Mouse (Mus musculus) thymus, adult 2 months (tissue): ENCODE data around the gene Mrpl38. TPM values are rescaled to one million over a fixed set of nuclear protein-coding genes. Genes with fewer than 3 reads are reported as not detected.

Source experiments
- DNase-seq: peaks from one replicate; pipeline ENCODE4 v3.0.0; 2021
- H3K27ac ChIP-seq: fragments of 200-500 bp; 2 replicates; pipeline ENCODE4 v1.5.1; 2012; ENCODE audit warnings: low read length, control low read depth; ENCODE audit not compliant: control insufficient read depth, insufficient read depth
- H3K27me3 ChIP-seq: fragments of 200-500 bp; 2 replicates; pipeline ENCODE4 v1.6.1; 2012; ENCODE audit warnings: mild to moderate bottlenecking, low read length, moderate library complexity, mixed read lengths; ENCODE audit not compliant: control insufficient read depth, insufficient read depth
- H3K36me3 ChIP-seq: fragments of 200-500 bp; 2 replicates; pipeline ENCODE4 v1.6.1; 2012; ENCODE audit warnings: mild to moderate bottlenecking, low read length, moderate library complexity; ENCODE audit not compliant: control insufficient read depth, insufficient read depth
- H3K4me1 ChIP-seq: fragments of 200-500 bp; replicated peaks from 2 replicates; pipeline ENCODE4 v1.6.1; 2012; ENCODE audit warnings: low read length; ENCODE audit not compliant: control insufficient read depth, insufficient read depth
- H3K4me3 ChIP-seq: fragments of 200-500 bp; 2 replicates; pipeline ENCODE4 v1.5.1; 2012; ENCODE audit warnings: mild to moderate bottlenecking, low read length, control low read depth, moderate library complexity; ENCODE audit not compliant: control insufficient read depth, insufficient read depth
- CTCF ChIP-seq: fragments of 200-500 bp; IDR thresholded peaks from 2 replicates; pipeline ENCODE4 v1.5.1; 2012; ENCODE audit warnings: mild to moderate bottlenecking, control low read depth, low read length, moderate library complexity, borderline replicate concordance; ENCODE audit not compliant: control insufficient read depth, poor library complexity, insufficient read depth; ENCODE audit errors: extremely low read depth
- POLR2A ChIP-seq: fragments of 200-500 bp; IDR thresholded peaks from 2 replicates; pipeline ENCODE4 v1.6.1; 2012; ENCODE audit warnings: mild to moderate bottlenecking, low read length, control low read depth, moderate library complexity; ENCODE audit not compliant: control insufficient read depth, poor library complexity, insufficient read depth; ENCODE audit errors: extremely low read depth
- WGBS: fragments of 180-500 bp; shearing (Covaris S2); methylation state at CpG from one replicate; pipeline ENCODE4 v1.1.7; 2018; 5-methylcytosine and 5-hydroxymethylcytosine counted together
- polyA plus RNA-seq: library from polyadenylated mRNA; depleted of rRNA; stranded (reverse); fragments of >200 nt; gene quantifications from 2 replicates; pipeline ENCODE4 v1.2.3, GENCODE M21; 2012; rRNA removed

Mrpl38 gene
- polyA plus RNA-seq, 1 experiment, result 54.7 TPM

DNA sequence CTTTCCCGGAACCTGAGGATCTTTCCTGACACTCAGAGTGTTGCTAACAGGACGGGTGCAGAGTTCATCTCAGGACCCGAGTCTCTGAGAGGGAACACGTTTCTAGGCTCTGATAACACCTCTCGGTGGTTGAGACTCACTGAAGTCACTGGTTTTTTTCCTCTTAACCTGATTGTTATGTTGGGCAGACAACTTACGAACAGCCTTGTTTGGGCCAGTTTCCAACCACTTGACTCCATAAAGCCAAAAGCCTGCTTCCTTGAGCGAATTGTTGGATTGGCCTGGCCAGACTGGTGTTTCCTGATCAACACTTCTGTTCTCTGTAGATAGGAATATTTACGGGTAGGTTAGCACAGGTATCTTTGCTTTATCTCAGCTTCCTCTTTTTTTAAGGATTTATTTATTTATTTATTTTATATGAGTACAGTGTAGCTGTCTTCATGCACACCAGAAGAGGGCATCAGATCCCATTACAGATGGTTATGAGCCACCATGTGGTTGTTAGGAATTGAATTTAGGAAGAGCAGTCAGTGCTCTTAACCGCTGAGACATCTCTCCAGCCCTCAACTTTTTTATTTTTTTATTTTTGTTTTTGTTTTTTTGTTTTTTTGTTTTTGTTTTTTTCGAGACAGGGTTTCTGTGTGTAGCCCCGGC is 49.8 kb downstream of the Mrpl38 start:
- Histone ChIP-seq H3K27ac (no peak overlapping the region), H3K4me1 (peaks cover 9% of the 10 kb centered on the region), H3K36me3 (no peaks in the 10 kb centered on the region), H3K27me3 (no peaks in the 10 kb centered on the region), H3K4me3 (no peak overlapping the region)
- TF ChIP-seq CTCF (no peak), POLR2A (no peak)
- WGBS, result 61% methylated on average over 11 of the region's 11 CpGs
- DNase-seq, result no peak

DNA sequence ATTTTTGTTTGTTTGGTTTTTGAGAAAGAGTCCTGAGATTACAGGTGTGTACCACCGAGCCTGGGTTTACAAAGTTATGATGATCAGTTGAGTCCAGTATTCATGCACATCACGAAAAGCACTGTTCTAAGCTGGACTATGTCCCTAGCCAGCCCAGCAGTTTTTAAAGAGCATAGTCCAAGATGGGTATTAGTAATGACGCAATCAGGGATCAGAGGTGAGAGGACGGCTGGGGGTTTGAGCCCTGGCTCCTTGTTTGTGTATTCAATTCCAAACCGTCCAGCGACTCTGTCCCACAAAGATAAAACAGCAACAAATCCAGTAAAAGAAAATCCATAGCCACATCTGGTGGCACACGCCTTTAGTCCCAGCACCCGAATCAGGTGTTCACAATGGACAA is 50.5 kb downstream of the Mrpl38 start:
- DNase-seq, result no peak
- Histone ChIP-seq H3K27ac (no peak overlapping the region), H3K27me3 (no peaks in the 10 kb centered on the region), H3K4me3 (no peak overlapping the region), H3K4me1 (peaks cover 9% of the 10 kb centered on the region), H3K36me3 (peaks cover 5% of the 10 kb centered on the region)
- no peak for TF ChIP-seq POLR2A
- TF ChIP-seq CTCF, result no peak
- WGBS, result 89% methylated on average over 8 of the region's 8 CpGs

GRCm38 (mm10) chr11:116087194-116088130 is 51.2 kb downstream of the Mrpl38 start:
- H3K4me1 ChIP-seq, result peaks cover 9% of the 10 kb centered on the region
- DNase-seq, result peak; percentile 92
- H3K4me3 ChIP-seq, result peak overlapping the region; percentile 61
- WGBS, result 1% methylated on average over 31 of the region's 31 CpGs
- peaks cover 9% of the 10 kb centered on the region for H3K36me3 ChIP-seq
- TF ChIP-seq CTCF (peak; percentile 87), POLR2A (0 out of 2 replicates have a peak, but pooled peaks have one; percentile 26)
- H3K27ac ChIP-seq, result peak overlapping the region; percentile 74
- no peaks in the 10 kb centered on the region for H3K27me3 ChIP-seq

DNA sequence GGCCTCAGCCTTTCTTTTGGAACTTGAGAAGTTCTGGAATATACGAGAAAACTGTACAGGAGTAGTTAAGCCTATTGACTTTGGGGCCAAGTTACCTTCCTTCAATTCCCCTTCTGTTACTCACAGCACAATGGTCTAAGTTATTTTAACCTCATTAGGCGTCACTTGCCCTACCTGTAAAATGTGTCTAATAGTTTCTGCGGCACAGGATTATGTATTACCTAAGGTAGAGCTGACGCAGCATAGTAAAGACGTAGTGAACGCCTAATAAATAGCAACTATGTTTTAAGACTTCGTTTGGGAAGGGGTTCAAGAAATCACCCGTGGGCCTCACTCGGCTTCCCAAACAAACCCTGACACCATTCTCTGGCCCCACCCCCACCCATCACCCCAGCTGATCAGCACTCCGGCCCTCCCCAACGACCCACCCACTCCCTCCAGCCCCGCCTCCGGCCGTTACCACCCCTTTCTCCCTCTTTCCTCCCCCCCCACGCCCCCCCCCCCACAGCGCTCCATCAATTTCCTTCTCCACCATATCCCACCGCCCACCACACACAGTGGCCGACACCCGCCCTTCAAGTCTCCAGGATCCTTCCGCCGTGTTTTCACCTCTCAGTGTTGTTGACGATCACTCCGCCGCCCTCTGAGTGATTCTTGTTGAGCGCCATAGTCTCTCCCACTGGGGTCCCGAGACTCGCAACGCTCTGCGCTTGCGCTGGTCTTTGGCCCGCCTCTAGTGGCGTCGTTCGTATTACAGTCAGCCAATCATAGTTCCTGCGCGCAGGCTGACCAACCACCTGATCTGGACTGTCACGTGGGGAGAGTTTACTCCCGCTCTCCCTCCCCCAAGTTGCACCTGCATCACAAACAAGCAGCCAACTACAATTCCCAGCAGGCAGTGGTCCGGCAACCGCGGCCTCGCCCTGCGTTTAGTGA is 52.1 kb downstream of the Mrpl38 start, which contains the start of gene Wbp2:
Gene Wbp2 (minus strand): TSS at position 738 of the 936 bp plus-strand sequence.
- H3K4me1 ChIP-seq, result peaks cover 9% of the 10 kb centered on the region
- peak within 1 kb of the TSS; percentile 74 for H3K27ac ChIP-seq
- H3K4me3 ChIP-seq, result peak within 1 kb of the TSS; percentile 62
- no peaks in the 10 kb centered on the region for H3K27me3 ChIP-seq
- WGBS, result 3% methylated on average over 40 of the region's 43 CpGs
- TF ChIP-seq CTCF, result peak; percentile 62
- TF ChIP-seq POLR2A, result peak; percentile 84
- DNase-seq, result peak; percentile 96
- H3K36me3 ChIP-seq, result peaks cover 18% of the 10 kb centered on the region

- 94% methylated on average over 6 of the region's 6 CpGs for WGBS
- no peak overlapping the region for H3K4me3 ChIP-seq
- H3K4me1 ChIP-seq, result peaks cover 9% of the 10 kb centered on the region
Measured at GRCm38 (mm10) chr11:116084166-116084565, 54.5 kb downstream of the Mrpl38 start.

DNA sequence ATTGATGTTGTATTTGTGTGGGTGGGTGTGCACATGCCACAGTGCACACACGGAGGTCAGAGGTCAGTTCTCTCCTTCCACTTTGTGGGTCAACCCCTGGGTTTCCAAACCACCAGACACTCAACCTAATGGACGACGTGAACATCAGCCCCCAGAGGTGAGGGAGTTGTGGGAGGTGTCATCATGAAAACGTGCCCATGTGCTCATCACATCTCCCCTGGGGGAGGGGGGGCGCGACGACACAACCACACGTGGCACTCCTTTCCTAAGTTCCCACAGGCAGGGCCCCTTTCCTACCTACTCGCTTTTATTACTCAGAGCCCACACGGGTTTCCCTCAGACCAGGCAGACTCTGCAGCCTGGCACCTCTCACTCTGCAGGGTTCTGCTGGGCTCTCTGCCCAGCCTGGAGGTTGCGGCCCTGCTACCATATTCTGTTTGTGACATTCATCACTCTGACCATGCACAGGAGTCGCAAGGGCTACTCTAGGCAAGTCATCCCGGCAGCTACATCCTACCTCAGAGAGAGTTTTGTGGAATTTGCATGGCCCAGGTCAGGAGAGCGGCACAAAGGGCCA is 55.5 kb downstream of the Mrpl38 start:
- WGBS, result 95% methylated on average over 14 of the region's 14 CpGs
- no peak overlapping the region for H3K27ac ChIP-seq
- H3K36me3 ChIP-seq, result peaks cover 40% of the 10 kb centered on the region

More at GRCm38 (mm10) chr11:116084166-116084565, 54.5 kb downstream of the Mrpl38 start:
- no peak for DNase-seq
- TF ChIP-seq POLR2A, result no peak
- no peak for TF ChIP-seq CTCF
- peaks cover 38% of the 10 kb centered on the region for H3K36me3 ChIP-seq
- H3K27ac ChIP-seq, result no peak overlapping the region
- no peaks in the 10 kb centered on the region for H3K27me3 ChIP-seq

More for the DNA sequence above, 55.5 kb downstream of the Mrpl38 start:
- no peaks in the 10 kb centered on the region for H3K27me3 ChIP-seq
- no peak for DNase-seq
- no peak overlapping the region for H3K4me3 ChIP-seq
- TF ChIP-seq CTCF, result no peak
- TF ChIP-seq POLR2A, result no peak
- H3K4me1 ChIP-seq, result peaks cover 13% of the 10 kb centered on the region

Other genes with a start within 250 kb of the Mrpl38 start
- gene Smim5, start 238.9 kb downstream of the Mrpl38 start, polyA plus RNA-seq, result 8.4 and 9.5 TPM in 2 replicates
- gene Smim6, start 226.9 kb downstream of the Mrpl38 start, polyA plus RNA-seq, result 0.62 and 0.71 TPM in 2 replicates
- gene Sap30bp, start 205.6 kb downstream of the Mrpl38 start, polyA plus RNA-seq, result 43.4 and 44.8 TPM in 2 replicates
- gene Recql5, start 205.4 kb downstream of the Mrpl38 start, polyA plus RNA-seq, result 32.4 and 34.3 TPM in 2 replicates
- 19.8 and 20.8 TPM in 2 replicates for gene Itgb4, start 164.2 kb downstream of the Mrpl38 start, polyA plus RNA-seq
- gene Galk1, start 126.1 kb downstream of the Mrpl38 start, polyA plus RNA-seq, result 110 and 133 TPM in 2 replicates
- 484 and 567 TPM in 2 replicates for gene H3f3b, start 110.9 kb downstream of the Mrpl38 start, polyA plus RNA-seq
- 121 and 123 TPM in 2 replicates for gene Unk, start 108.5 kb downstream of the Mrpl38 start, polyA plus RNA-seq
- 95.3 and 98.6 TPM in 2 replicates for gene Unc13d, start 60.9 kb downstream of the Mrpl38 start, polyA plus RNA-seq
- gene Wbp2, start 51.9 kb downstream of the Mrpl38 start, polyA plus RNA-seq, result 288 and 314 TPM in 2 replicates
- 27.6 and 30.0 TPM in 2 replicates for gene Trim47, start 11.7 kb downstream of the Mrpl38 start, polyA plus RNA-seq
- 24.5 and 26.7 TPM in 2 replicates for gene Trim65, start 7.7 kb downstream of the Mrpl38 start, polyA plus RNA-seq
- gene Fbf1, start 29.3 kb upstream of the Mrpl38 start, polyA plus RNA-seq, result 30.0 and 30.3 TPM in 2 replicates
- gene Ten1, start 60.0 kb upstream of the Mrpl38 start, polyA plus RNA-seq, result 56.5 and 57.0 TPM in 2 replicates
- gene Acox1, start 60.2 kb upstream of the Mrpl38 start, polyA plus RNA-seq, result 39.2 and 44.2 TPM in 2 replicates
- 3.2 and 3.7 TPM in 2 replicates for gene Evpl, start 99.2 kb upstream of the Mrpl38 start, polyA plus RNA-seq
- gene Srp68, start 135.3 kb upstream of the Mrpl38 start, polyA plus RNA-seq, result 69.1 and 72.0 TPM in 2 replicates
- 0.59 and 1.1 TPM in 2 replicates for gene Galr2, start 142.1 kb upstream of the Mrpl38 start, polyA plus RNA-seq
- 50.7 and 51.6 TPM in 2 replicates for gene Exoc7, start 168.4 kb upstream of the Mrpl38 start, polyA plus RNA-seq
- gene Foxj1, start 196.5 kb upstream of the Mrpl38 start, polyA plus RNA-seq, result 6.9 TPM in 2 replicates